Mouse (Mus musculus) 3T3-L1 (cell line): ENCODE data around the gene Gm6268.
A peak's percentile ranks its signal among the peaks of the same experiment; 100 is the strongest.

Experiments
- DNase-seq: peaks from one replicate; pipeline ENCODE4 v3.0.0-alpha.2; 2015; ENCODE audit warnings: low read depth, low spot score

Gm6268 gene

GRCm38 (mm10) chrX:36400980-36401379 lies at the start of gene Gm6268:
Gene Gm6268, plus strand, starts transcription at chrX:36401280.
- DNase-seq: no peak

- DNase-seq: peak; percentile 64
Measured at GRCm38 (mm10) chrX:36352446-36352845, 48.6 kb upstream of the Gm6268 start.

GRCm38 (mm10) chrX:36385340-36385739 lies 15.7 kb upstream of the Gm6268 start:
- peak; percentile 68 for DNase-seq

- peak; percentile 63 for DNase-seq
Measured at GRCm38 (mm10) chrX:36389971-36390370, 11.1 kb upstream of the Gm6268 start.

GRCm38 (mm10) chrX:36390503-36390902 lies 10.6 kb upstream of the Gm6268 start:
- peak; percentile 33 for DNase-seq

GRCm38 (mm10) chrX:36392672-36393071 lies 8.4 kb upstream of the Gm6268 start:
- no peak for DNase-seq

- peak; percentile 61 for DNase-seq
Measured at GRCm38 (mm10) chrX:36393279-36393678, 7.8 kb upstream of the Gm6268 start.

GRCm38 (mm10) chrX:36402316-36402715 lies 1.2 kb downstream of the Gm6268 start:
- peak; percentile 5 for DNase-seq

GRCm38 (mm10) chrX:36419153-36419552 lies 18.1 kb downstream of the Gm6268 start:
- no peak for DNase-seq

- peak; percentile 8 for DNase-seq
Measured at GRCm38 (mm10) chrX:36434993-36435392, 33.9 kb downstream of the Gm6268 start.

- no peak for DNase-seq
Measured at GRCm38 (mm10) chrX:36437932-36438331, 36.9 kb downstream of the Gm6268 start.
